Mouse (Mus musculus) layer of hippocampus, postnatal 10 days (tissue): ENCODE results near the gene Hnrnpm. TPM values are rescaled to one million over a fixed set of nuclear protein-coding genes. Genes with fewer than 3 reads are reported as not detected.

Source experiments
- DNase-seq, 2 experiments: peaks; one replicate each; pipeline ENCODE4 v3.0.0; 2021; ENCODE audit warnings: low spot score in 2 of 2
- total RNA-seq, 2 experiments: library from RNA; stranded (reverse); gene quantifications; 2 replicates each; pipeline ENCODE4 v1.2.3; 2021

The Hnrnpm gene
- total RNA-seq, 2 experiments from 2014 or later: 138 to 167 TPM

GRCm38 (mm10) chr17:33599836-33600475 lies 86.7 kb downstream of the Hnrnpm start:
- DNase-seq: no peak

- no peak for DNase-seq
Observed at GRCm38 (mm10) chr17:33598506-33598905, 88.2 kb downstream of the Hnrnpm start.

- DNase-seq: no peak
Observed at GRCm38 (mm10) chr17:33597271-33597670, 89.4 kb downstream of the Hnrnpm start.

Other genes starting within 250 kb of the Hnrnpm start
- gene Adamts10, start 162.7 kb downstream of the Hnrnpm start, total RNA-seq: 10 to 100 TPM; 37.2 to 37.5 TPM
- 1 to 10 TPM; 1.5 to 1.6 TPM for gene Myo1f, start 131.2 kb downstream of the Hnrnpm start, total RNA-seq
- gene Zfp414, start 57.8 kb downstream of the Hnrnpm start, total RNA-seq: 10 to 100 TPM; 48.0 to 53.1 TPM
- gene Pram1, start 48.8 kb downstream of the Hnrnpm start, total RNA-seq: under 1 TPM in 1 of 2 experiments, not detected in 1; 0.27 TPM
- 10 to 100 TPM; 74.1 to 76.0 TPM for gene March2, start 31.8 kb upstream of the Hnrnpm start, total RNA-seq
- 100 to 1,000 TPM; 252 to 307 TPM for gene Rab11b, start 73.7 kb upstream of the Hnrnpm start, total RNA-seq
- 1 to 10 TPM; 6.9 to 9.5 TPM for gene Angptl4, start 95.0 kb upstream of the Hnrnpm start, total RNA-seq
- gene Kank3, start 123.7 kb upstream of the Hnrnpm start, total RNA-seq: 10 to 100 TPM; 38.0 to 51.2 TPM
- gene Rps28, start 137.7 kb upstream of the Hnrnpm start, total RNA-seq: 100 to 1,000 TPM; 919 to 984 TPM
- 100 to 1,000 TPM; 244 to 245 TPM for gene Ndufa7, start 137.7 kb upstream of the Hnrnpm start, total RNA-seq
- gene Cd320, start 156.2 kb upstream of the Hnrnpm start, total RNA-seq: 10 to 100 TPM; 25.1 to 27.1 TPM
- not detected for gene Gm7029, start 187.0 kb upstream of the Hnrnpm start, total RNA-seq
- 1 to 10 TPM; 5.6 to 6.8 TPM for gene Kifc1, start 203.8 kb upstream of the Hnrnpm start, total RNA-seq
- gene Platr17, start 218.3 kb upstream of the Hnrnpm start, total RNA-seq: 1 to 10 TPM in 1 of 2 experiments, under 1 TPM in 1; 0.87 to 1.1 TPM
- 10 to 100 TPM; 23.9 to 29.6 TPM for gene Daxx, start 222.6 kb upstream of the Hnrnpm start, total RNA-seq
- gene Tapbp, start 229.0 kb upstream of the Hnrnpm start, total RNA-seq: 10 to 100 TPM; 36.3 to 40.7 TPM
- gene Zbtb22, start 229.0 kb upstream of the Hnrnpm start, total RNA-seq: 10 to 100 TPM; 29.4 to 30.5 TPM
- 10 to 100 TPM; 60.2 to 80.6 TPM for gene Rgl2, start 242.7 kb upstream of the Hnrnpm start, total RNA-seq